Mouse (Mus musculus) olfactory bulb, adult 2 months (tissue): ENCODE data around the gene Mgarp. TPM values are rescaled to one million over a fixed set of nuclear protein-coding genes. Genes with fewer than 3 reads are reported as not detected.
"Not testable (repeated sequence)": the region's sequence is repeated elsewhere in the genome, so short reads cannot be mapped to it uniquely, and the experiment has no call there.

Experiments
- H3K27ac ChIP-seq: fragments of 200-500 bp; 2 replicates; pipeline ENCODE4 v1.5.1; 2012; ENCODE audit warnings: low read depth, low read length; ENCODE audit not compliant: insufficient read depth
- H3K4me1 ChIP-seq: fragments of 200-500 bp; 2 replicates; pipeline ENCODE4 v1.6.1; 2012; ENCODE audit warnings: low read length; ENCODE audit not compliant: control insufficient read depth, insufficient read depth
- H3K4me3 ChIP-seq: fragments of 200-500 bp; 2 replicates; pipeline ENCODE4 v1.5.1; 2012; ENCODE audit warnings: mild to moderate bottlenecking, low read depth, low read length, moderate library complexity; ENCODE audit not compliant: insufficient read depth
- CTCF ChIP-seq: fragments of 200-500 bp; IDR thresholded peaks from 2 replicates; pipeline ENCODE4 v1.5.1; 2012; ENCODE audit warnings: low read depth, mild to moderate bottlenecking, low read length, moderate library complexity; ENCODE audit not compliant: insufficient read depth
- POLR2A ChIP-seq: fragments of 200-500 bp; IDR thresholded peaks from 2 replicates; pipeline ENCODE4 v1.6.1; 2012; ENCODE audit warnings: mild to moderate bottlenecking, low read depth, low read length, moderate library complexity; ENCODE audit not compliant: insufficient read depth
- WGBS: fragments of 180-500 bp; shearing (Covaris S2); methylation state at CpG from one replicate; pipeline ENCODE4 v1.1.7; 2018; 5-methylcytosine and 5-hydroxymethylcytosine counted together
- polyA plus RNA-seq: library from polyadenylated mRNA; stranded (reverse); fragments of >200 nt; gene quantifications from 2 replicates; pipeline ENCODE4 v1.2.4, GENCODE M21; 2012; ENCODE audit warnings: low replicate concordance; ENCODE audit not compliant: missing spikeins, insufficient read depth, insufficient read length

Gene Mgarp
- polyA plus RNA-seq, 1 experiment = not detected

- Histone ChIP-seq H3K4me1 (peaks cover 7% of the 10 kb centered on the region), H3K4me3 (no peak overlapping the region), H3K27ac (no peak overlapping the region)
- 67% methylated on average over 14 of the region's 14 CpGs for WGBS
- TF ChIP-seq CTCF (no peak), POLR2A (no peak)
Observed at GRCm38 (mm10) chr3:51359558-51360307, 36.8 kb downstream of the Mgarp start.

- Histone ChIP-seq H3K27ac (no peak overlapping the region), H3K4me1 (peaks cover 7% of the 10 kb centered on the region), H3K4me3 (peak overlapping the region; percentile 43)
- TF ChIP-seq POLR2A (no peak), CTCF (no peak)
- 6% methylated on average over 50 of the region's 50 CpGs for whole genome bisulfite sequencing
Observed at GRCm38 (mm10) chr3:51358660-51359557, 37.6 kb downstream of the Mgarp start.

GRCm38 (mm10) chr3:51358181-51358580, 38.4 kb downstream of the Mgarp start:
- whole genome bisulfite sequencing = 16% methylated on average over 15 of the region's 15 CpGs
- TF ChIP-seq CTCF (no peak), POLR2A (no peak)
- Histone ChIP-seq H3K27ac (no peak overlapping the region), H3K4me1 (peaks cover 7% of the 10 kb centered on the region), H3K4me3 (peak overlapping the region; percentile 43; the same call in 1 of the 2 replicates)

- WGBS = 62% methylated on average over 14 of the region's 14 CpGs
- no peak for TF ChIP-seq POLR2A
- TF ChIP-seq CTCF = no peak
- no peak overlapping the region for H3K27ac ChIP-seq
- no peak overlapping the region for H3K4me3 ChIP-seq
- H3K4me1 ChIP-seq = peaks cover 7% of the 10 kb centered on the region
Observed at GRCm38 (mm10) chr3:51357624-51358023, 38.9 kb downstream of the Mgarp start.

GRCm38 (mm10) chr3:51357078-51357477, 39.5 kb downstream of the Mgarp start:
- 76% methylated on average over 5 of the region's 5 CpGs for WGBS
- TF ChIP-seq CTCF (no peak), POLR2A (no peak)
- peaks cover 7% of the 10 kb centered on the region for H3K4me1 ChIP-seq

GRCm38 (mm10) chr3:51354956-51355355, 41.6 kb downstream of the Mgarp start:
- not testable (repeated sequence) for H3K4me3 ChIP-seq, H3K27ac ChIP-seq, H3K4me1 ChIP-seq
- 93% methylated on average over 6 of the region's 6 CpGs for WGBS

More at GRCm38 (mm10) chr3:51357078-51357477, 39.5 kb downstream of the Mgarp start:
- Histone ChIP-seq H3K27ac (no peak overlapping the region), H3K4me3 (no peak overlapping the region)

GRCm38 (mm10) chr3:51354034-51354427, 42.5 kb downstream of the Mgarp start:
- no peak overlapping the region for H3K27ac ChIP-seq
- WGBS = 74% methylated on average over 3 of the region's 3 CpGs
- peaks cover 7% of the 10 kb centered on the region for H3K4me1 ChIP-seq
- no peak for TF ChIP-seq POLR2A
- no peak overlapping the region for H3K4me3 ChIP-seq

GRCm38 (mm10) chr3:51353325-51354033, 43.1 kb downstream of the Mgarp start:
- 78% methylated on average over 4 of the region's 4 CpGs for WGBS
- Histone ChIP-seq H3K4me3 (no peak overlapping the region), H3K27ac (no peak overlapping the region), H3K4me1 (peaks cover 2% of the 10 kb centered on the region)
- TF ChIP-seq POLR2A = no peak
- no peak for TF ChIP-seq CTCF

GRCm38 (mm10) chr3:51350806-51351205, 45.7 kb downstream of the Mgarp start:
- TF ChIP-seq CTCF (no peak), POLR2A (no peak)
- Histone ChIP-seq H3K27ac (no peak overlapping the region), H3K4me1 (no peaks in the 10 kb centered on the region), H3K4me3 (no peak overlapping the region)
- 72% methylated on average over 3 of the region's 3 CpGs for WGBS
